Comparison of ENCODE assay signal across 15 mouse cellular contexts in genomic region chr15:96718466-96718865, GRCm38 (mm10). TPM values are rescaled to one million over a fixed set of nuclear protein-coding genes. Genes with fewer than 3 reads are reported as not detected.
DNase-seq lines count a peak whose midpoint lies in the region; ATAC-seq and TF ChIP-seq lines count a peak whose summit lies in the region.
"Had no signal": no experiment of that assay in that cellular context is flagged by ENCODE, and none has a peak within 500 bp of the region (broad histone marks: within the 10 kb centered on the region; RNA-seq: fewer than 3 reads in every experiment).

No protein-coding gene starts in this region.

- H3K9ac ChIP-seq in liver, adult 2 months (ENCODE audit: low read depth, low read length) = no peak overlapping the region
- no peak overlapping the region for H3K9ac ChIP-seq in lung, embryonic 16.5 days (ENCODE audit: low read length)
- H3K9ac ChIP-seq in stomach, embryonic 16.5 days (ENCODE audit: low read length) = no peak overlapping the region
- H3K9ac ChIP-seq: heart, embryonic 12.5 days had no signal

- no peak for TF ChIP-seq POLR2A in liver, adult 2 months (IDR thresholded peaks at IDR 0.05; ENCODE audit: extremely low read depth, insufficient read depth, low read length)

- DNase-seq in gastrocnemius, adult 2 months = peak; percentile 57
- DNase-seq in gastrocnemius, postnatal 36 days = no peak
- DNase-seq in liver, adult 2 months (ENCODE audit: extremely low read depth, low read depth, low spot score) = peak; percentile 71
- DNase-seq in liver = no peak
- DNase-seq in thymus, postnatal 25 days = no peak
- DNase-seq: adrenal gland, postnatal 25 days; cerebellum, adult 9-11 months; thymus, postnatal 4 days had no signal

- peak overlapping the region; percentile 48; the same call in 1 of the 2 replicates for H3K27ac ChIP-seq in gastrocnemius, adult 2 months
- H3K27ac ChIP-seq in liver, adult 2 months (replicated peaks; ENCODE audit: insufficient read depth, low read depth, low read length) = no peak overlapping the region
- no peak overlapping the region for H3K27ac ChIP-seq in lung, embryonic 16.5 days (ENCODE audit: low read length)
- no peak overlapping the region for H3K27ac ChIP-seq in stomach, embryonic 16.5 days (ENCODE audit: low read length)

- 59% methylated on average over 7 of the region's 7 CpGs for WGBS in liver, adult 2 months
- 53% methylated on average over 7 of the region's 7 CpGs for WGBS in lung, embryonic 16.5 days
- WGBS in stomach, embryonic 16.5 days = 62% methylated on average over 7 of the region's 7 CpGs

- intact Hi-C loops in gastrocnemius, adult 2 months (cut with DNase I) = no loop called here
- intact Hi-C loops in gastrocnemius, postnatal 36 days (cut with DNase I) = loop anchor here (5.0 kb wide), 1 partner anchor 49 kb away; no protein-coding TSS in a partner anchor

- no peak overlapping the region for H3K4me3 ChIP-seq in gastrocnemius, adult 2 months
- H3K4me3 ChIP-seq in liver, adult 2 months (ENCODE audit: insufficient read depth, low read depth, low read length) = no peak overlapping the region
- H3K4me3 ChIP-seq in lung, embryonic 16.5 days (ENCODE audit: low read length) = no peak overlapping the region
- no peak overlapping the region for H3K4me3 ChIP-seq in stomach, embryonic 16.5 days (replicated peaks; ENCODE audit: low read length)
- H3K4me3 ChIP-seq: erythroblast, embryonic 14.5 days; heart, embryonic 12.5 days had no signal

- no peaks in the 10 kb centered on the region for H3K27me3 ChIP-seq in liver, adult 2 months (ENCODE audit: control insufficient read depth, insufficient read depth, low read length)
- H3K27me3 ChIP-seq in lung, embryonic 16.5 days (ENCODE audit: control insufficient read depth, insufficient read depth, low read depth, low read length) = no peaks in the 10 kb centered on the region
- no peaks in the 10 kb centered on the region for H3K27me3 ChIP-seq in stomach, embryonic 16.5 days (ENCODE audit: control insufficient read depth, insufficient read depth, low read length)
- H3K27me3 ChIP-seq: heart, embryonic 12.5 days had no signal

- no peak for TF ChIP-seq CTCF in gastrocnemius, adult 2 months (IDR thresholded peaks at IDR 0.05)
- no peak for TF ChIP-seq CTCF in liver, adult 2 months (IDR thresholded peaks at IDR 0.05; ENCODE audit: low read depth, low read length)

- no peaks in the 10 kb centered on the region for H3K79me2 ChIP-seq in liver, adult 2 months (ENCODE audit: control insufficient read depth, insufficient read depth, low read length)

- H3K4me2 ChIP-seq in lung, embryonic 16.5 days (ENCODE audit: low read depth, low read length) = no peak overlapping the region
- no peak overlapping the region for H3K4me2 ChIP-seq in stomach, embryonic 16.5 days (ENCODE audit: low read depth, low read length)
- H3K4me2 ChIP-seq: heart, embryonic 12.5 days; midbrain, embryonic 11.5 days had no signal

- ATAC-seq in lung, embryonic 16.5 days (ENCODE audit: low read depth) = peak; percentile 83
- peak; percentile 58; the same call in 1 of the 2 replicates for ATAC-seq in stomach, embryonic 16.5 days (ENCODE audit: insufficient read depth, low FRiP score)
- ATAC-seq in inflammation-experienced regulatory T-cells, adult 6 months = no peak
- ATAC-seq: forebrain, embryonic 16.5 days had no signal

- no peaks in the 10 kb centered on the region for H3K36me3 ChIP-seq in liver, adult 2 months (ENCODE audit: control insufficient read depth, insufficient read depth, low read length)
- no peaks in the 10 kb centered on the region for H3K36me3 ChIP-seq in lung, embryonic 16.5 days (ENCODE audit: control insufficient read depth, insufficient read depth, low read length)
- H3K36me3 ChIP-seq in stomach, embryonic 16.5 days (ENCODE audit: control insufficient read depth, insufficient read depth, low read length) = no peaks in the 10 kb centered on the region
- H3K36me3 ChIP-seq: heart, embryonic 12.5 days had no signal

- peaks cover 9% of the 10 kb centered on the region; the same call in 1 of the 2 replicates for H3K4me1 ChIP-seq in liver, adult 2 months (ENCODE audit: control insufficient read depth, insufficient read depth, low read length)
- no peaks in the 10 kb centered on the region; the same call in 1 of the 2 replicates for H3K4me1 ChIP-seq in lung, embryonic 16.5 days (replicated peaks; ENCODE audit: control insufficient read depth, insufficient read depth, low read length)
- H3K4me1 ChIP-seq in stomach, embryonic 16.5 days (ENCODE audit: control insufficient read depth, insufficient read depth, low read length) = no peaks in the 10 kb centered on the region; the same call in 1 of the 2 replicates
- H3K4me1 ChIP-seq: heart, embryonic 12.5 days had no signal

- H3K9me3 ChIP-seq in lung, embryonic 16.5 days (ENCODE audit: control insufficient read depth, low read length) = no peaks in the 10 kb centered on the region
- H3K9me3 ChIP-seq in stomach, embryonic 16.5 days (replicated peaks; ENCODE audit: control insufficient read depth, low read length) = no peaks in the 10 kb centered on the region
- H3K9me3 ChIP-seq: heart, embryonic 12.5 days had no signal

RNA-seq across cellular contexts. Expression of gene Slc38a2, which starts 18.9 kb away (rescaled TPM):
- 100 to 1,000 TPM; 115 to 116 TPM for total RNA-seq in gastrocnemius, adult 2 months (2021)
- 100 to 1,000 TPM in 1 of 2 experiments, 10 to 100 TPM in 1; 59.7 to 150 TPM for total RNA-seq in gastrocnemius, postnatal 36 days (2021)
- total RNA-seq in liver, adult 2 months (2014; rRNA removed) = 73.9 and 85.1 TPM in 2 replicates
- polyA plus RNA-seq in liver, adult 2 months (2012; rRNA removed) = 22.1 and 22.5 TPM in 2 replicates
- polyA plus RNA-seq in lung, embryonic 16.5 days (2015; fragmentation: Nextera tagmentation; extraction: Ambion mirVana) = 143 and 155 TPM in 2 replicates
- 132 and 133 TPM in 2 replicates for polyA plus RNA-seq in stomach, embryonic 16.5 days (2015; fragmentation: Nextera tagmentation; extraction: Ambion mirVana)
- 10 to 100 TPM; 36.1 to 44.6 (median 42.9) TPM for polyA plus RNA-seq in inflammation-experienced regulatory T-cells, adult 6 months (2017; shearing (Covaris generic))

Comparison
In these comparisons a context has a peak if more than half of its experiments do, and no peak if none do; other contexts are left out.
1. DNase-seq: peak in gastrocnemius, adult 2 months (single experiment) and liver, adult 2 months (single experiment); none in gastrocnemius, postnatal 36 days (0 of 2), liver (single experiment) and thymus, postnatal 25 days (single experiment).